Mouse (Mus musculus) thymus, postnatal 10 days (tissue): ENCODE measurements around the gene Ankrd13d.
A peak's percentile ranks its signal among the peaks of the same experiment; 100 is the strongest.

Experiments used
- DNase-seq, 2 experiments: peaks; one replicate each; pipeline ENCODE4 v3.0.0; 2021; ENCODE audit warnings: low spot score in 2 of 2

Ankrd13d gene

GRCm38 (mm10) chr19:4282898-4283553 lies at the start of gene Ankrd13d:
Gene Ankrd13d, minus strand, starts transcription at chr19:4283137.
- peak; percentile 86 to 90 for DNase-seq

- DNase-seq, result peak; percentile 29 to 49
Observed at GRCm38 (mm10) chr19:4332653-4333052, 49.7 kb upstream of the Ankrd13d start.

GRCm38 (mm10) chr19:4331273-4331672 lies 48.3 kb upstream of the Ankrd13d start:
- DNase-seq, result no peak

GRCm38 (mm10) chr19:4330603-4331002 lies 47.7 kb upstream of the Ankrd13d start:
- no peak for DNase-seq

- no peak for DNase-seq
Observed at GRCm38 (mm10) chr19:4328737-4329304, 45.9 kb upstream of the Ankrd13d start.

- DNase-seq, result no peak
Observed at GRCm38 (mm10) chr19:4326881-4327280, 43.9 kb upstream of the Ankrd13d start.

- no peak for DNase-seq
Observed at GRCm38 (mm10) chr19:4326106-4326505, 43.2 kb upstream of the Ankrd13d start.

- DNase-seq, result no peak
Observed at GRCm38 (mm10) chr19:4322134-4322533, 39.2 kb upstream of the Ankrd13d start.

GRCm38 (mm10) chr19:4321622-4322021 lies 38.7 kb upstream of the Ankrd13d start:
- no peak for DNase-seq

GRCm38 (mm10) chr19:4319272-4319671 lies 36.3 kb upstream of the Ankrd13d start:
- no peak for DNase-seq

- DNase-seq, result no peak
Observed at GRCm38 (mm10) chr19:4317181-4317580, 34.2 kb upstream of the Ankrd13d start.

- DNase-seq, result no peak
Observed at GRCm38 (mm10) chr19:4315223-4315944, 32.4 kb upstream of the Ankrd13d start.

GRCm38 (mm10) chr19:4309776-4310185 lies 26.8 kb upstream of the Ankrd13d start:
- DNase-seq, result peak; percentile 41 to 70

GRCm38 (mm10) chr19:4309302-4309701 lies 26.4 kb upstream of the Ankrd13d start:
- no peak for DNase-seq

GRCm38 (mm10) chr19:4306190-4306577 lies 23.2 kb upstream of the Ankrd13d start, which contains the start of gene Grk2:
Gene Grk2, minus strand, starts transcription at chr19:4306222.
- DNase-seq, result peak; percentile 69 to 89

- peak; percentile 48 to 57 for DNase-seq
Observed at GRCm38 (mm10) chr19:4305491-4306189, 22.7 kb upstream of the Ankrd13d start.

- peak; percentile 52 for DNase-seq
Observed at GRCm38 (mm10) chr19:4304871-4305321, 22.0 kb upstream of the Ankrd13d start.

- peak; percentile 46 to 61 for DNase-seq
Observed at GRCm38 (mm10) chr19:4304251-4304821, 21.4 kb upstream of the Ankrd13d start.

GRCm38 (mm10) chr19:4303640-4303995 lies 20.7 kb upstream of the Ankrd13d start:
- DNase-seq, result peak; percentile 5 to 26

GRCm38 (mm10) chr19:4302936-4303639 lies 20.2 kb upstream of the Ankrd13d start:
- DNase-seq, result peak; percentile 16 to 17
